Mouse (Mus musculus): ENCODE results near the gene Zfp691.

The Zfp691 gene

DNA sequence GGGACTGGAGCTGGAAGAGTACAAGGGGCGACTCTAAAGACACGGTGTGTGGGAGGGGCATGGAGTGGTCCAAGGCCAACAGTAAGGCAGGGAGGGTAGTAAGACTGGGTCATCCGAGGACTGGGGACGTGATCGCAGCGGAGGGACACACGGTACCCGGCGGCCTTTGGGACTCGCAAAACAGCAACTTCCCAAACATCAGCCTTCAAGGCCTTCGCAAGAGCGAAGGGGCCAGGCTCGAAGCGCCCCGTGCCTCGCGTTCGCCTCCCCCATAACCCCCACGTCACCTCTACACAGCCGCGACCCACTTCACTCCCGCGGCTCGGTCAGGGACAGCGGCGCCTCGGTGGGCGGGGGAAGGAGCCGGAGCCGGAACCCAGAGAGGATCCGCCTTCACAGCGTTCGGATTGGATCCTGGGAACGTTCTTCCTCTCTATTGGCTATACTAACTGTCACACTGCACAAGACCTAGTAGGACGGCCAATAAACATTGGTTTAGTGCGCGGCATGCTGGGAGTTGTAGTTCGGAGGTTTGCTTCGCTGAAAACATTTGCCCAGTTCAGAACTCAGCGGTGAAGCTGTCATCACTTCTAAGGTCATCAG lies at the start of gene Zfp691:
TSS of gene Zfp691 (minus strand) at position 345 of the 603 bp plus-strand sequence.
- DNase-seq (ENCODE audit: low spot score), result peak; percentile 91

DNA sequence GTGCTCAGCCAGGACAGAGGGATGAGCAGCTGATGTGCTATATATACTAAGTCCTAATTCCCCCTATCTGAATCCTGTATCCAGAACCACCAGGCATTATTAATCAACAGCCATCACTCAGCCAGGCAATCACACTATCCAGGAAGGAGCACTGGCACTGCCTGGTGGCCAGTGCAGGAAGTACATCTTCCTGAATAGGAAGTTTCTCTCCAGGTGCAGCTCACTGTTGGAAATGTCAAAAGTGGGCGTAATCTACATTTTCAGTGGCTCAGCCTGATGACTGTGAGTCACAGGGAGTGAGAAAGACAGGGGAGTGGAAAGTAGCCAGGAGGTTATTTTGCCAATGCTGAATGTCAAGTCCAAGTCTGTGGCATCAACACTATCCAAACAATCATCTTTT lies 49.7 kb upstream of the Zfp691 start:
- no peak for DNase-seq (ENCODE audit: low spot score)

DNA sequence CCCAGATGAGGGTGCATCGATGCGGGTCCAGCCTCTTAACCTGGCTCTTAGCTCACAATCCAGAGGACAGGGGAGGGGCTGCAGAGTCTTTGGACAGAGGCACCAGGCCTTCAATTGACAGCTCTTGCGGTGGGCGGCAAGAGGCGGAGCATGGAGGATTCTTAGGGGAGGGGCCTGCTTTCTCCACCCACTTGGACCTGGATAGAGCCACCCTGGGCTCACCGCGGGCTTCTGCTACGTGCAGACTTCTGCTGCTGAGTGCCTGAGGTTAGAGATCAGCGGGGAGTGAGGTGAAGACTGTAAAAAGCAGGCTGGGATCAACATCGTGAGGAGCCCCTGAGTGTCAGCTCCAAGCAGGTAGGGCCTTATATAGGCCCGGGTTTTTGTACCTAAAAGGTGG lies 44.2 kb upstream of the Zfp691 start, which contains the start of gene Tmem269:
TSS of gene Tmem269 (minus strand) at position 49 of the 400 bp plus-strand sequence.
- DNase-seq (ENCODE audit: low spot score), result no peak

DNA sequence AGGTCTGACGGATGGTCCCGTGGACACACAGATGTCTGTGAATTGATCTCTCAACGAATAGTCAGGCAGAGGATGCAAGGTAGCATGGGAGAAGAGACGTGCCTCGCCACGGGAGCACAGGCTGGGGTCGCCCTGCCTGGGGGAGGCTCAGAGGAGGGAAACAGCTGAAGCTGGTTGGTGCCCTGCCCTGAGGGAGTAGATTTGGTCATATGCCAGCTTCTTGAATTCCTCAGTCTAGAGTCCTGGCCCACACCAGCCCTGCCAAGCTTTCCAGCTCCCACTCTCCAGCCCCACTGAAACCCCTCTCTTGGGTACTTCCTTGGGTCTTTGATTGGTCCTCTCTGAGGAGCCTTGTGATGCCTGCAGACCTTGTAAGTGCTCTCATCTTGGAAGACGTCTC lies 42.7 kb upstream of the Zfp691 start:
- DNase-seq (ENCODE audit: low spot score), result no peak

DNA sequence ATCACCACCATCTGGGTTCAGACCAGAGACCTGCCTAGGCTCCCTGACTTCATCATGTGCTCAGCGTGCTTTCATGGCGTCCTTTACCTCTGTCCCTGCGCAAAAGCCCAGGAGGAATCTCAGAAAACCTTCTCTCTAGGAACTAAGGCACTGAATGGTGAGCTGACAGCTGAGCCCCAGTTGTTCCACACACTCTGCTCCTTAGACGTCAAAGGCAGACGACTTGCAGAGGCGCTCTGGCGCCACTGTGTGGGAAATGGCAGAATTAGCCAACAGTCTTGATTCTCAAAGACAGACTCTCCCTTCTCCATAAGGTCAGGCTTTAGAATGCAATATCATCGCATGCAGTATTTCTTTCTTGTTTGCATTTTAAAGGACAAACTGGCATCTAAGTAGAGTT lies 30.7 kb upstream of the Zfp691 start:
- DNase-seq (ENCODE audit: low spot score), result peak; percentile 76

DNA sequence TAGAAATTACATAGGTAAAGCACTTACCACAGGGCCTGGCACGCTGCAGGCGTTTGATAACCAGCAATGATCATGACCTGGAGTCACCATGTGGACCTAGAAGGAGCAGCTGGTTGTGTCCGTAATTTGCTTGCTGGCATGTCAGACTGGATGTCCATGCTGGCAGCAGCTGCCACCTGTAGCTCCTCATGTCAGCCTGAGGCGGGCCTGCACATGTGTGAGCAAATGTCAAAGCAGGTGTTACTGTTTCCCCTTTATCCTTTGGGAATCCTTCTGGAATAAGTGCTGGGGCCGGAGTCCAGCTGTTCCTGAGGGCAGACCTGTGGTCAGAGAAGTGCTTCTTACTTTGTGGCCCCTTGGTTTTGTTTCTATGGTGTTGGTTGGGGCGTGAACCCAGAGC lies 24.1 kb upstream of the Zfp691 start:
- DNase-seq (ENCODE audit: low spot score), result no peak

DNA sequence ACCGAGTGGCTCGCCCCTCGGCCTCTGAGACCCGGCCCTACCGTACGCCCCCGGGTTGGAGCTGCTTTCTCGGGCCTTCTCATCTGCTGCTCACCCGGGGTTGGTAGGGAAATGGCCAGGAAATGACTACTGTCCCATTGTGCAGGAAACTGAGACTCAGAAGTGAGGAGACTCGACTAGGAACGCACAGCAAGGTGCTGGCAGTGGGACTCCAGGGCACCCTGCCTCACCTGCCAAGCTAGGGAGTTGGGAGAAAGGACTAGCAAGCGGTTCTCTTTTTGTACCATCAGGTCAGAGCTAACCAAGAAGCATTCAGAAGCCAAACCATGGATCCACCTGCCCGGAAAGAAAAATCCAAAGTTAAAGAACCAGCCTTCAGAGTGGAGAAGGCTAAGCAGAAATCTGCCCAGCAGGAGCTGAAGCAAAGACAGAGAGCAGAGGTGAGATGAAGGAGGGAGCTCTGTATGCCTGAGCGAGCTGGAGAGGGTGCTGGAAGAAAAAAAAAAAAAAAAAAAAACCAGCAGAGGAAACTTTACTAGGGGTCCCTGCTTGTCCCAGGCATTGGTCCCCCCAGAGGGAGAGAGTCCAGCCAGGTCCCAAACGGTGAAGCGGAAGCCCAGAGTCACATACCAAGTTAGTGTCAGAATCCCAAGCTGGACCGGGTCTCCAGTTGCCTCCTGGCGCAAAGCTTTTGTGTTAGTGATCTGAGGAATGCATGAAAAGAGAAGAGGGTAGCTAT lies 21.8 kb upstream of the Zfp691 start:
- DNase-seq (ENCODE audit: low spot score), result no peak

DNA sequence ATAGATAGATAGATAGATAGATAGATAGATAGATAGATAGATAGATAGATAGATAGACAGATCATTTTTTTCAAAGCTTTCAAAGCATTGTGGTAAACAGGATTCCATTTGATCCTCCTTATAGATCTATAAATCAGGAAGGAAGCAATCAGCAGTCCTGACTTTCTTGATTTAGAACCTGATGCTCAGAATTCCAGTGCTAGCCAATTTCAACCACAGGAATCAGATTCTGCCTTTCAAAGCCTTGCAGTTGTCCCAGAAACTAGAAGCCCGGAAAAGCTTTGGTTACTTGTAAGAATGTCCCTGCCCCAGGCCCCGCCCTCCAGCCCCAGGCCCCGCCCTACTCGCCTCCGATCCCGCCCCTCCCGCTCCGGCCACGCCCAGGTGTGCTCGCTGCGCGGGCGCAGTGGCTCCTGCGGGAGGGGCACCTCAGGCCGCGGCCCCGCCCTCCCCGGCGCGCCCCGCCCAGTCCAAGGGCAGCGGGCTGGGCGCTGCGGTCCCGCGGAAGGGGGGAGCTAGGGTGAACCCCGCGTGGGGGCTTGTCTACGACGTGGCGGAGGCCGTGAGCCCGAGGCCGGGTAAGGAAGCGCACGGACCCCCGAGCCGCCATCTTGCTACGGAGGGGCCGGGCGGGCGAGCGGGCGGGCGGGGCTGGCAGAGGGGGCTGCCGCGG lies 21.1 kb upstream of the Zfp691 start, which contains the start of gene Svbp:
TSS of gene Svbp (plus strand) at position 398 of the 673 bp plus-strand sequence.
- peak; percentile 98 for DNase-seq (ENCODE audit: low spot score)

DNA sequence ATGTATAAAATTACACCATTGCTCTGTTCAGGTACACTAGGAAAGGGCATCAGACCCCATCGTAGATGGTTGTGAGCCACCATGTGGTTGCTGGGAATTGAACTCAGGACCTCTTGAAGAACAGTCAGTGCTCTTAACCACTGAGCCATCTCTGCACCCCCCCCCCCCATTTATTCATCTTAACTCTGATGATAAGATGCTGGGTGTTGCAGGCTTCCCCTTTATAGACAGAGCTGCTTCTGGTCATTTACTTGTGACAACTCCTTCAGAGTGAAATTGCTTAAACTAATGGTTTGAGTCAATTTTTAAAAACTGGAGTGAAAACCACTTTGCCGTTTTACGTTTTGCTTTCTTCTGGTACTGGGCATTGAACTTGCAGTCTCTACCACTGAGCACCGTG lies 18.8 kb upstream of the Zfp691 start:
- no peak for DNase-seq (ENCODE audit: low spot score)

DNA sequence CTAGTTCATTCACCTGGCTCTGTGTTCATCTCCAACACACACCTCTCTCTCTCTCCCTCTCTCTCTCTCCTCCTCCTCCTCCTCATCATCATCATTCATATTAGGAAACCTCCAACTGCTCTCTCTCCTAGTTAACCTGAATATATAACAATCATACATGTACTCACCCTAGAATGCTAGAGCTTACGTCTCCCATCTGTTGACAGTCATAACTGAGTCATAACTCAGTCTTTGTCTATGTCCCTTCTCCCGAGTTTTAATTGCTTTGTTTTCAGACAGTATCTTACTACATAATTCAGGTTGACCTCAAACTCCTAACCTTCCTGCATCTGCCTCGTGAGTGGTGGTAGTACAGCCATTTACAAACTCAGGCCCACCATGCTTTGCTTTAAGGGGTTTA lies 17.3 kb upstream of the Zfp691 start:
- no peak for DNase-seq (ENCODE audit: low spot score)

DNA sequence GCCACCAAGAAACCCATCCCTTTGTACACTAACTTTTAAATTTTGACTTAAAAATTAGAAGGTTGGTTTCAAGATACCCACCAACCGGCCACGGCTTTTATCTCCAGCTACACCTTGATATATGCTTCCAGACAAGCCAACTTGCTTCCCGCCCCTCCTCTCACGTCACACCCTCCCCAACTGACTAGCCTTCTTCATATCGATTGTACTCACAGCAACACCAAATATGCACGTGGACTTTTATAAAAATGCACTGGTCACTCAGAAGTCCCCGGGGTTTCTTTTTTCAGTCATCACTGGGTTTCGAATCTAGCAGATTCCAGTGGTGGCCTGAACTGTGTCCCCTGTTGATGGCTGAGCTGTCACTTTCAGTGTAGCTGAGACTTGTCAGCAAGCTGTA lies 16.6 kb upstream of the Zfp691 start:
- DNase-seq (ENCODE audit: low spot score), result no peak

DNA sequence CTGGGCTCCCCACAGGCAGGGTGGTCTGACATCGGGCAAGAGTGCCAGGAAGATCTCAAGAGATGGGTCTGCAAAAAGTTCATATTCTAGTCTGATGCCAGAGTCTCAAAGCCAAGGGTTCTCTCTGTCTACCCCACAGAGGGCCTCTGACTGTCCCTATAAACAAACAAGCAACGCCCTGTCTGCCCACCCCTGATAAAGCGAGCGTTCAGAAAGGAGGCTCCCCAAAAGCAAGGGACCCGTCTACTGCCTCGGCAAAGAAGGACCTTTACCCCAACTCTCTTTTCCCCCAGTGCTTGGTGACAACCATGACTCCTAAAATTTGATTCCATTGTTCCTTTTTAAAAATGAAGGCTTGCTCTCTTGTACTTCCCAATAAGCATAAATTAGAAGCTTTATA lies 15.9 kb upstream of the Zfp691 start, which contains the start of gene Ermap:
TSS of gene Ermap (minus strand) at position 148 of the 400 bp plus-strand sequence.
- DNase-seq (ENCODE audit: low spot score), result no peak

DNA sequence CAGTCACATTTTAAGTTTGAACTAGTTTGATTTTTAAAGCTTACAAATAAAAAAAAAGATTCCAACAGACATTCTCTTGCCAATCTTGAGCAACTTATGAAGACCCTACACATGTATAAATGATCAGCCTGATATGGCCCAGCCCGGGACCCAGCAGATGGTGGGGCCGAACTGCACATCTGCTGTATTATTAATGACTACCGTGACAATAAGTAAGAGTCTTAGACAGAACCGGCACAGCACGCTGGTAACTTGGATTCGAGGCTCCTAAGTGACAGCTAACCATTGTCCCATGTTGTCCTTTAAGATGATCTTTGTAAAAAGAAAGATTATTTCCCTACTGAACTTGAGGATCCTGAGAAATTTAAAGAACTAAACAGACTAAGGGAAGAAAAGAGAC lies 15.4 kb upstream of the Zfp691 start:
- DNase-seq (ENCODE audit: low spot score), result no peak

DNA sequence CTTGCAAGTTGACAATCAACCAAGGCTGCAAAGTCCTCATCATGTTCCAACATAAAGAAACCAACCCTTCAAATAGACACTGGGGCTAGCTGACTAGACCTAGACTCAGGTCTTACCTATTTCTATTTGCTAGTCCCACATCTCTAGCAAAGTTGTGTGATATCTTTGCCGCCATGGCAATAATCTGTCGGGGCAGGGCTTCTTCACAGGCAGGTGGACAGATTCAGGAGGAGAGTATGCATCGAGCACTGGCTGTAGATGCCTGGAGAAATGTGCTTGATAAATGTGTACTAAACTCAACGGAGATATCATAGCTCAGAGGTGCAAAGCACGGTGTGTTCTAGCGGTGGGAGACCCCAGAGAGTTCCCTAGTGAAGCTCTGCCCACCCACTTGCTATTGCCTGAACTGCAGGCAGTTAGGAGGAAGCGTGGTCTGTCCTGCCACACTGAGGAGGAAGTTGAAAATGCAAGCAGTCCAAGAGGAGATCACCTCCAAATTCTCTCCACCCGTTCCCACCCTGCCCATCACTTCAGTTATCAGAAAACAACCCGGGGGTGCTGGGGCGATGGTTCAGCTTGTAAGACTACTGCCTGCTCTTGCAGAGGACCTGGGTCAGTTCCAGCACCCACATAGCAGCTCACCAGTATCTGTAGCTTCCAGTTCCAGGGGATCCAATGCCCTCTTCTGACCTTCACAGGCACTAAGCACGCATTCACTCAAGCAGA lies 14.2 kb upstream of the Zfp691 start:
- DNase-seq (ENCODE audit: low spot score), result no peak

DNA sequence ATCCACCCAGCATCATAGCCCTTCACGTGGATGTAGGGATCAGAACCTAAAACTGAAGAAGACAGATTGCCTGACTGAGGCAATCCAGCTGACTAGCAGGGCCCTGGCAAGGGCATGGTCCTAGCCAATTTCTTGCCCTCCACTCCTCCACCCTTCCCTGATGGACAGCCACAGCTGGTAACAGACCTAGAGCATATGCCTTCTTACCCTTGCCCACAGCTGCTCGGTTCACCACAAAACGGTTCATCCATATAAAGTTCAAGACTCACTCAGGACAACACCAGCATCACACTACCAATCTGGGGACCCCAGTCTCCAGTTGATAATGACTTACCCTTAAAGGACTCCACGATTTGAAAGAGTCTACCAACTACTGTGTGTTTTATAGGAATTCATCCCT lies 11.8 kb upstream of the Zfp691 start:
- DNase-seq (ENCODE audit: low spot score), result no peak

DNA sequence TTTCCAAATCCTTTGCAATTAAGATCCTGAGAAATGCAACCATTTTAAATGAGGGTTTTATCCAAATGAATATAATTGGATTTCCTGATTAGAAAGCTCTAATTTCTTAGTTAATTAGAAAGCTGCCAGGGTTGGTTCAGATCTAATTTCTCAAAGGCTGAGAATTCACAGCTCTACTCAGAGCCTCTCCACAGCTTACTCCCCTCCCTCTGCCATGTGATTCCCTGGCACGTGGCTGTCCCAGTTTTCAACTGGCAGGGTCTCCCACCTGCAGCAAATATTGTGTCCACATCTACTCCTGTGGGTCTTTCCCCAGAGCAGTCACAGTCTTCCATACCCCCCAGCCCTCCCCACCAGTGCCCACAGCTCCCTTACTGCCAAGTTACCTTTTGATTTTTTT lies 9.5 kb upstream of the Zfp691 start:
- no peak for DNase-seq (ENCODE audit: low spot score)

DNA sequence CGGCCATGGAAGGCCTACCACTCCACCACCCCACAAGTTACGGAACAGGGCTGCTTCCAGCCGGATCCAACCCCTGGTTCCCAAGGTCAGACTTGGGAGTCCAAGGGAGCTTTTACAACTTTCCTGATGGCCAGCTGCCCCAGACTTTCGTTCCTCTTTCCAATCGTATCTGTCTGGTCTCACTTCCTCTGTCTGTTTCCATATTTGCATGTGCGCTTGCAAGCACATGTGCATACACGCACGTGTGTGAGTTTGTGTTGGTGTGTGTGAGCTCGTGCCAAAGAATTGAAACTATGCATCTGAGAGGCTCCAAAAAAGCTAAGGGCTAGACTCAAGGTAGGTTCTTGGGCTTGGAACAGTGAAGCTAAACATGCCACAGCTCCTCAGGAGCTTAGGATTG lies 7.5 kb upstream of the Zfp691 start:
- no peak for DNase-seq (ENCODE audit: low spot score)

DNA sequence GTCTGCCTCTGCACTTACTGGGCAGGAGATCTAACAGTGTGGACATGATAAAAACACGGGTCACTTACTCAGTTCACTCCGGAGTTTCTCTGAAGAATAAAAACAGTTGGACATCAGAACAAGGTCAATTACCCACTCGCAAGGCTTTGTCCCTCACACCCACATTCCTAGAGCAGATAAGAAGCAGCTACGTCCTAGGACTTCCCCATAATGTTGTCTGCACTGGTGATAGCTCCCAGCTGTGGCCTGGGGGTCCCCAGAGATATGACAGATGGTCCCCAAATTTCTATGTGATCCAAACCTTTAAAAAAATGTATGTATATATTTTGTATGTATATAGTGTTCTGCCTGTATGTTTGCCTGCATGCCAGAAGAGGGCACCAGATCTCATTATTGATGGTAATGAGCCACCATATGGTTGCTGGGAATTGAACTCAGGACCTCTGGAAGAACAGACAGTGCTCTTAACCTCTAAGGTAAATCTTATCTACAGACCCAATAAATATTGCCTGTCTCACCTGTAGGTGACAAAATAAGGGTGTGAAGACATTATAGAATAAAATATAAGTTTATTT lies 6.2 kb upstream of the Zfp691 start:
- no peak for DNase-seq (ENCODE audit: low spot score)

DNA sequence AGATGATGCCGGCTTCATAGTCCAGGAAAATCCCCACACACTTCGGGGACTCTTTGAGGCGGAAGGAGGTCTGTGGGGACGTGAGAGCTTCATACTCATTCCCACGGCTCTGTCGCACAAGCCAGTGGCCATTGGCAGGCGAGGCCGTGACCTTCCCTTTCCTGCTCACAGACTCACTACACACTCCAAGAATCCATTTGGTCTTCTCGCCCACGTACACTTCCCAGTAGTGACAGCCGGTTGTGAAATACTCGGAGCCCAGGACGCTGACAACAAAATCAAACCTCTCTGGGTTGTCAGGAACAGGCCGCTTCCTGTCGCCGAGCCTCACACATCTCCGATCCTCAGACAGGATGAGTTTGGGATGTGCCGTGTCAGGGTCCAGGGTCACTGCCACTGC lies 4.3 kb upstream of the Zfp691 start:
- no peak for DNase-seq (ENCODE audit: low spot score)

DNA sequence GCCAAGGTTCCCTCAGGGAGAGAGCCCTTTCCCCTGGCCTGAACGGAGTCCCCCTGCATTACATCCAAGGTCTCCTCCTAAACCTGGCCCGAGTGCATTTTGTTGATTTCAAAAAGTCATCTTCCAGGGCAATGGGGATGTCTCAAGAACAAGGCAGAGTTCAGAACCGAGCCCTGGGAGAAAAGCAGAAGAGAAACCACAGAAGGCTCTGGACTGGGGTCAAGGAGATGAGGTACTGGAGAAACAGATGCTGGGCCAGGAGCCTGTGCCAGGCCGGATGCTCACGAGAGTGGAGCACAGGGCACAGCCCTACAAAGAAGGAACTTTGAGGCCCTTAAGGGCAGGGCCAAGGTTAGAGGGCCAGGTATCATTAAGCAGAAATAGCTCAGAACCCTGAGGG lies 3.7 kb upstream of the Zfp691 start:
- DNase-seq (ENCODE audit: low spot score), result no peak

DNA sequence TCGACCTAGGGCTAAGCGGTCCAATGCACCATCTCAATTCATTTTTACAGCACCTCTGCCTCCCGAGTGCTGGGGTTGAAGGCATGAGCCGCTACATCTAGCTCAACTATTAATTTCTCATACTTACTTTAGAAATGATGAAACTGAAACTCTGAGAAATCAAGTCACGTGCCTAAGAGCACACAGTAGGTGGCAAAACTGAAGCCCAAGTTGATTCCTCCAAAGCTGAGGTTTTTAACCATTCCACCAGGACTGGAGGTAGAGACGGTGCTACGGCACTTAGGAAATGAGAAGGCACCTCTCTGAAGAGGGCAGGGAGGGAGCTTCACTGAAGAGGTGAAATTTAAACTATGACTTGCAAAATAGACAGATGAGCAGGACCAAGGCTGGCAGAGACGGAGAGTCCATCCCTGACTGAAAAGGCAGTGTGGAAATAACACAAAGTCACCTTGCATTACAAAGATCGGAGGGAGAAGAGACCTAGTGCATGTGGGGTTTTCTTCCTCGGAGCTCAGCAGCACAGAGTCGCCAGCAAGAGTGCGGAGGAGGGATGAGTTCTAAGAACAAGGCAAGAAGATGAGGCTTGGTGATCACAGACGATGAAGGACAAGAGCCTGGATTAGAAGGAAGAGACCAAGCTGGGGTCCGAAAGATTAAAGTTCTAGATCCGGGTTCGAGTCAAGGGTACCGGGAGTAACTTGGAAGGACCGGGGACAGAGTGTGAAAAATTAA lies 910 bp downstream of the Zfp691 start:
- no peak for DNase-seq (ENCODE audit: low spot score)
